Mouse (Mus musculus) Patski (cell line): Measurements from ENCODE around the gene Gkn1. TPM values are rescaled to one million over a fixed set of nuclear protein-coding genes. Genes with fewer than 3 reads are reported as not detected.

Source experiments
- ATAC-seq: fragments of 100-300 bp; one replicate; pipeline ENCODE4 v1.8.0; 2021
- CTCF ChIA-PET: fragments of 350-600 bp; sonication (Branson Sonifier 250); formaldehyde crosslinking; loops from one replicate; lab custom pipeline; 2022; ENCODE audit warnings: inconsistent platforms; lab: Charles Lee
- POLR2A ChIA-PET: fragments of 350-600 bp; sonication (Branson Sonifier 250); formaldehyde crosslinking; loops from one replicate; lab custom pipeline; 2022; ENCODE audit warnings: antibody characterized with exemption, inconsistent platforms; lab: Charles Lee
- DNase-seq: peaks from one replicate; pipeline ENCODE4 v3.0.0-alpha.2; 2011; ENCODE audit warnings: low read depth, low spot score
- H3K27me3 ChIP-seq: fragments of 371-371 bp; one replicate; pipeline ENCODE4 v1.5.1; 2021
- CTCF ChIP-seq: fragments of 100-300 bp; IDR thresholded peaks from one replicate; pipeline ENCODE4 v1.5.1; 2021
- in situ Hi-C: fragments of 300-500 bp; cut with MboI; formaldehyde crosslinking; loops from 3 replicates; pipeline ENCODE4 v1.11.1; 2018; ENCODE audit warnings: low pct_unique_long_range_greater_than_20kb, mixed read lengths
- polyA plus RNA-seq: library from polyadenylated mRNA; unstranded; gene quantifications from one replicate; pipeline ENCODE4 v1.2.3, GENCODE M21; 2021

The Gkn1 gene
- polyA plus RNA-seq, 1 experiment from 2014 or later, result not detected

DNA sequence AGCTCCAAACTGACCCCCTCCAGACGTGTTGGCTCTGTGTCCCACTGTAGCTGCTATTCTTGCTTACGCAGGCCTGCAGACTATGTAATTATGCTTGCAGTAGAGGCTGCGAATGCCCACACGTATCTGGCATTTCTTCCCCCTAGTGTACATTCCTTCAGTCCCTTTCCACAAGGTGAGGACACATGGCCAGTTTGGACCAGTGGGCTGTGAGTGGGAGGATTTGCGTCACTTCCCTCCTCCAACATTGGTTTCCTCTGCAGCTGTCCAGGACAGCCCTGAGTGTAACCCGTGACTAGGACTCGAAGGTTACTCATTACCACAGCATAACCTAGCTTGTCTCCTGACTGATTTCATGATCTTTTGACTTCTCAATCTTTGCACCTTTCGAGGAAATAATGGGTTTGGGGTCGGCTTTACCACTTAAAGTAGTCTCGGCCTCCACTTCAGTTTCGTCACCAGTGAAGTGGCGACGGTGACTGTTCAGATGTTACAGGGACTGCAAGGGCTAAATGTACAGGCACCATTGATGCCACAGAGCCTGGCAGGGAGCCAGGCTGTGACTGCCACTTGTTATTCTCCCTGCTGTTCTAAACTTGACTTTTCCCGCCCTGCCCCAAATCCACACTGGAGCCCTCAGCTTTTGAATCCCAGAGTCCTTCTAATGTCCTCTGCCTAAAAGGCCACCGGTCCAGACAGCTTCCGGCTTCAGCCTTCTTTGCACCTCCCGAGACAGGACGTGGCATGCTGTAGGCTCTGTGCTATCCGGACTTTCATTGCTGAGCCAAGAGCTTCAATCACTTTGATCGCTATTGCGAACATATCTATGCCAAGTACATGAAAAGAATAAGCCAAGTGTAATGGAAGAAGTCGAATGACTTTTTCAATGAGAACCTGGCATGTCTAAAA, 22.2 kb downstream of the Gkn1 start:
- ChIA-PET CTCF (interaction anchor here (3.9 kb wide), 1 partner anchor 227 kb away, joined by 16 read pairs; no protein-coding TSS in a partner anchor), POLR2A (interaction anchor here (0.6 kb wide), 1 partner anchor 97 kb away, joined by 3 read pairs; no protein-coding TSS in a partner anchor)
- ATAC-seq (no peak), DNase-seq (no peak)
- H3K27me3 ChIP-seq, result no peaks in the 10 kb centered on the region
- in situ Hi-C loops, result loop anchor here (5.0 kb wide), 2 partner anchors 36 to 226 kb away; partner anchors contain the start of gene D6Ertd527e
- no peak for TF ChIP-seq CTCF

DNA sequence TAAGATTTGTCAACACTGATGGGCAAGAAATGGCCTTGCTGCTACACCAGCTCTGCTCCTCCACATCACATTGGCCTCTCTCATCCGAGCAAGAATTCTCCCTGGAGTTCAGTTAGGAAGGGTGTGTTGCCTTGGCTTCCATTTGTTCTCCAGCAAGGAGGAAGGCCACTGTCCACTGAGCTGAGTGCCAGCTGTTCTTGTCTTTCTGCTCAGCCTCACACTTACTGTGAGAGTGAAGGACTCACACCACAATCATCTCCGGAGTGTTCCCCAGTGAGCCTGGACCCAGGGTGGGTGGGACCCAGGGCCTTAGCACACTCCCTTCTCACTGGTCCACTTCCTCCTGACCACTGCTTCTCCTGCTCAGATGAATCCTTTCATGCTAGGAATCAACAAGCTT, 23.8 kb downstream of the Gkn1 start:
- no peak for TF ChIP-seq CTCF
- ATAC-seq, result no peak
- DNase-seq, result no peak

DNA sequence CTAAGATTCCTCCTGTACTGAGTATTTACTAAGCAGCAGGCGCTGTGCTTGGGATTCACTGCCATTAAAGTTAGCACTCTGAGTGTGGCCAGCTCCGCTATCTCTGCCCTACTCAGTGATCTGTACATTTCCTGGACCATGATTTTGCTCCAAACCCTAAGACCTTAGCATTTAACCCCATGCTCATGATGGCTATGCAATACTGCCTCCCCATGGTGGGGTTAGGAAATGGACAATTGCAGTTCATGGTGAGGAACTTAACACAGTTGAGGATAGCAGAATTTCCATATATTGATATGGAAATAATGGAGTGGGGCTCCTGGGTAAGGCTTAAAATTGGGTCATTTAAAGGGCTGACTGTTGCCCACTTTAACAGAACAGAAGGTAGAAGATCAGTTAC, 27.4 kb downstream of the Gkn1 start:
- in situ Hi-C loops, result no loop called here
- ATAC-seq, result no peak
- ChIA-PET CTCF (interaction anchor here (0.9 to 5.0 kb wide), 6 partner anchors 10 to 221 kb away, joined by 3 to 48 read pairs (median 4); partner anchors contain the start of gene D6Ertd527e), POLR2A (interaction anchor here (1.1 kb wide), 1 partner anchor 220 kb away, joined by 3 read pairs; no protein-coding TSS in a partner anchor)
- TF ChIP-seq CTCF, result peak; percentile 85
- DNase-seq, result no peak
- no peaks in the 10 kb centered on the region for H3K27me3 ChIP-seq

More for the DNA sequence above, 23.8 kb downstream of the Gkn1 start:
- ChIA-PET POLR2A (no interaction called here), CTCF (interaction anchor here (1.5 kb wide), 1 partner anchor 225 kb away, joined by 3 read pairs; no protein-coding TSS in a partner anchor)
- H3K27me3 ChIP-seq, result no peaks in the 10 kb centered on the region
- in situ Hi-C loops, result loop anchor here (5.0 kb wide), 2 partner anchors 35 to 225 kb away; partner anchors contain the start of gene D6Ertd527e

DNA sequence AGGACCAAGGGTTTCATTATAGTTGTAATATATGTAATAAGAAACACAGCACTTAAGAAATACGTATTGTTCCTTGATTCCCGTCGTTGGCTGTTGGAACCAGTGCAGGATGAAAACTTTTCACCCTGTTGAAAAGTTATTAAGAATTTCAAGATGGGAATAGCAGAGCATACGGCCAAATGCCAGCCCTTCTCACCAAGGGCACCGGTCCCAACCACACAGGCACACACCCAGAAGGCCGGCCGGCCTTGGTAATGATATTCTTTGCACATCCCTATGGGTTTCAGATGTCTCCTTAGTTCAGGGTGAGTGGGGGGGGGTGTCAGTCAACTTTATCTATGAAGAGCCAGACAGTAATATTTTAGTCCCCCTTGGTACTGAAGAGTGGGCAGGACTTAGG, 32.1 kb downstream of the Gkn1 start:
- no peak for ATAC-seq
- TF ChIP-seq CTCF, result no peak
- ChIA-PET POLR2A (no interaction called here), CTCF (interaction anchor here (0.8 kb wide), 1 partner anchor 40 kb away, joined by 3 read pairs; no protein-coding TSS in a partner anchor)
- in situ Hi-C loops, result no loop called here
- no peaks in the 10 kb centered on the region for H3K27me3 ChIP-seq
- DNase-seq, result no peak

DNA sequence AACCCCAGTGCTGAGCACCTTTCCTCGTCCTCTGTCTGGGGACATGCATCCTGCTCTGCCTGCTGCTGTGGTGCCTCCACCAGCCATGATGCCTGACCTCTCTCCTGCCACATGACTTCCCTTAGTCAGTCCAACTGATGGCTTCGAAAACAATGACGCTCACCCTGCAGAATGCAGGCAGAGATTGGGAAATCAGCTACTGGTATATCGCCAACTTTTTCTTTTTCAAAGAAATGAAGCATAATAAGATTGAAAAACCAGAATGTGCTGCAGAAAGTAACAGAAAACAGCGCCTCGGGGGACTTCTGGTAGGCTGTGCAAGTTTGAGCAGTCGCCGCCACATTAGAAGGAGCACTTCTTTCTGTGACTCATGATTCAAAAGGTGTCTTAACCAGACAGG, 33.8 kb downstream of the Gkn1 start:
- POLR2A ChIA-PET, result interaction anchor here (0.6 kb wide), 1 partner anchor 114 kb away, joined by 3 read pairs; no protein-coding TSS in a partner anchor
- H3K27me3 ChIP-seq, result no peaks in the 10 kb centered on the region
- no peak for TF ChIP-seq CTCF
- CTCF ChIA-PET, result interaction anchor here (1.0 kb wide), 1 partner anchor 215 kb away, joined by 3 read pairs; no protein-coding TSS in a partner anchor
- in situ Hi-C loops, result no loop called here
- DNase-seq, result peak; percentile 49
- no peak for ATAC-seq

DNA sequence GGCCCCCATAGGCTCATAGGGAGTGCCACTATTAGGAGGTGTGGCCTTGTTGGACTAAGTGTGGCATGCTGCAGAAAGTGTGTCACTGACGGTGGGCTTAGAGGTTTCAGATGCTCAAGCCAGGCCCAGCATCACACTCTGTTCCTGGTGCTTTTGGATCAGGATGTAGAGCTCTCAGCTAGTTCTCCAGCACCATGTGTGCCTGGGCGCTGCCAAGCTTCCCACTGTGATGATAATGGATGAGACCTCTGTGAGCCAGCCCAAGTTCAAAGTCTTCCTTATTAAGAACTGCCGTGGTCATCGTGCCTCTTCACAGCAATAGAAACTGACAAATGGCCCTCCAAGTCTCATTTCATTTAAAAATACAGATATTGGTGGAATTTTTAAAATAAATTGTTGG, 38.0 kb downstream of the Gkn1 start:
- no peak for TF ChIP-seq CTCF
- ATAC-seq (no peak), DNase-seq (no peak)
- POLR2A ChIA-PET, result no interaction called here
- no peaks in the 10 kb centered on the region for H3K27me3 ChIP-seq
- CTCF ChIA-PET, result no interaction called here
- in situ Hi-C loops, result no loop called here

DNA sequence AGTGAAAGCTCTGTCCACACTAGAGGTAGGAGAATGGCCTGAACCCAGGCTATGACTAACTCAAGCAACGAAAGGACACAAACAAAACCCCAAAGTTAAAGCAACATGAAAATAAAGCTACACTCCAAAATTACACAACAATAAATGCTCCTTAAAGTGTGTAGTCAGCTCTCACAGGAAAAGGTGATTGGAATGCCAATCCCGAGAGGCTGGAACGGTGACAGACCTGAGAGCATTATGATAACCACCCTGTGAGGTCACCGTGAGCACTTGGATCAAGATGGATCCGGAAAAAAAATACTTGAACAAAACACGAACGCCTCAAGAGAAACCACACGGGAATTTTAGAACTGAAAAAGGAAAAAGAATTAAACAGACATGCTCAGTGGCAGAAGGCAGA, 46.3 kb downstream of the Gkn1 start:
- H3K27me3 ChIP-seq, result no peaks in the 10 kb centered on the region
- no peak for TF ChIP-seq CTCF
- DNase-seq (no peak), ATAC-seq (no peak)
- in situ Hi-C loops, result no loop called here
- ChIA-PET POLR2A (no interaction called here), CTCF (no interaction called here)

DNA sequence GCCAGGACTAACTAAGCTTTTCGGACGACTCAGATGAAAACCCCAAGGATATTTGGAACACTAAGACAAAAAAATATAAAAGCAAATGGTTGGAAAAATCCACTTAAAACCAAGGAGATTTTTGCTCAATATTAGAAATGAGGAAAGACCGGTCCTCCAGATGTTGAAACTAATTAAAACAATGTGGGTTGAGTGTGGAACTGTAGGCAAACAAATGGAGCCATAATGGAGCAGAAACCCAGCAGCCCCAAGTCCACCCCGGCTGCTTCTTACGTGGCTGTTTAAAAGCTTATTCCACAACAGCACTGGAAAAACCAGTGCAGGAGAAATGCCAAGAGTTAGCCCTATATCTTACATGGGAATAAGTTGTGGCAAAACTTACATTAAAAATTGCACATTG, 48.0 kb downstream of the Gkn1 start:
- CTCF ChIA-PET, result interaction anchor here (1.2 kb wide), 1 partner anchor 17 kb away, joined by 5 read pairs; no protein-coding TSS in a partner anchor
- no peak for DNase-seq
- in situ Hi-C loops, result no loop called here
- H3K27me3 ChIP-seq, result no peaks in the 10 kb centered on the region
- TF ChIP-seq CTCF, result no peak
- POLR2A ChIA-PET, result no interaction called here
- ATAC-seq, result no peak

DNA sequence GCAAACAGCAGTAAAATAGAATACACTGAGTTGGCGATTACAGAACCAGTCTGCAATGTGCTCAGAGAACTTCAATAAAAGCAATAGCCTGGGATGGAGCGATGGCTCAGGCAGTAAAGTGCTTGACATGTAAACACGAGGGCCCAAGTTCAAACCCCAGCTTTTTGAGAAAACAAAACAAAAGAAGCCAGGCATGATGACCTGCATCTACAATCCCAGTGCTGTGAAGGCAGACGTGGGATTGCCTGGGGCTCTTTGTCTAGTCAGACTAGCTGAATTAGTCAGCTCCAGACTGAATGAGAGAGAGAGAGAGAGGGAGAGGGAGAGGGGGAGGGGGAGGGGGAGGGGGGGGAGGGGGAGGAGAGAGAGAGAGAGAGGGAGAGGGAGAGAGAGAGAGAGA, 48.8 kb downstream of the Gkn1 start:
- ChIA-PET CTCF (interaction anchor here (1.2 kb wide), 1 partner anchor 17 kb away, joined by 5 read pairs; no protein-coding TSS in a partner anchor), POLR2A (no interaction called here)
- DNase-seq (no peak), ATAC-seq (no peak)
- in situ Hi-C loops, result no loop called here
- H3K27me3 ChIP-seq, result no peaks in the 10 kb centered on the region
- TF ChIP-seq CTCF, result no peak

Other genes starting within 250 kb of the Gkn1 start
- not detected for gene D6Ertd527e, start 246.2 kb downstream of the Gkn1 start, polyA plus RNA-seq
- gene Antxr1, start 15.1 kb downstream of the Gkn1 start, polyA plus RNA-seq, result 25.1 TPM
- gene Gkn2, start 22.4 kb upstream of the Gkn1 start, polyA plus RNA-seq, result not detected
- not detected for gene Gkn3, start 38.0 kb upstream of the Gkn1 start, polyA plus RNA-seq
- not detected for gene Bmp10, start 78.1 kb upstream of the Gkn1 start, polyA plus RNA-seq
- 0.03 TPM for gene Arhgap25, start 182.3 kb upstream of the Gkn1 start, polyA plus RNA-seq
- gene Prokr1, start 239.8 kb upstream of the Gkn1 start, polyA plus RNA-seq, result 0.28 TPM